Mouse (Mus musculus): Measurements from ENCODE around the gene Gtf2h1. TPM values are rescaled to one million over a fixed set of nuclear protein-coding genes. Genes with fewer than 3 reads are reported as not detected.

The Gtf2h1 gene
- polyA plus RNA-seq, 1 experiment from 2014 or later, result 83.6 TPM

DNA sequence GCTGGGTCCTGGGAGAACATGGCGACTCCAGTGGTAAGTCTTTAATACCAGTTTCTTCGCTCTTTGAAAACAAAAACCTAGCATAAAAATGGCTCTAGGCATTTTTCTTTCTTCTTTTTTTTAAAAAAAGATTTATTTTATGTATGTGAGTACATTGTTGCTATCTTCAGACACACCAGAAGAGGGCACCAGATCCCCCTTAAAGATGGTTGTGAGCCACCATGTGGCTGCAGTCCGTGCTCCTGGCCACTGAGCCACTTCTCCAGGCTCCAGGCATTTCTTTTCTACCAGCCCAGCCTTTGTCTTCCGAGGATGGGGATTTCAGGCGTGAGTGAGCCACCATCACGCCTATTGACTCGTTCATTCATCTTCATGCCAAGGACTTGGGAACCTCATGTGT lies 55.1 kb downstream of the Gtf2h1 start:
- ATAC-seq (replicated peaks; ENCODE audit: low FRiP score) (no peak), DNase-seq (ENCODE audit: low spot score) (no peak)
- H3K27ac ChIP-seq (ENCODE audit: low read depth, low read length), result no peak overlapping the region
- peaks cover 64% of the 10 kb centered on the region for H3K36me3 ChIP-seq (ENCODE audit: control insufficient read depth, insufficient read depth, low read length)
- no peaks in the 10 kb centered on the region for H3K9me3 ChIP-seq (ENCODE audit: control insufficient read depth, low read length)
- no peak overlapping the region for H3K4me3 ChIP-seq (ENCODE audit: low read depth, low read length)
- no peaks in the 10 kb centered on the region for H3K27me3 ChIP-seq (replicated peaks; ENCODE audit: control insufficient read depth, insufficient read depth, low read length)
- no peak overlapping the region for H3K9ac ChIP-seq (ENCODE audit: low read depth, low read length)
- WGBS, result 86% methylated on average over 7 of the region's 7 CpGs
- peaks cover 5% of the 10 kb centered on the region for H3K4me1 ChIP-seq (replicated peaks; ENCODE audit: control insufficient read depth, insufficient read depth, low read length)
- H3K4me2 ChIP-seq, result no peak overlapping the region

DNA sequence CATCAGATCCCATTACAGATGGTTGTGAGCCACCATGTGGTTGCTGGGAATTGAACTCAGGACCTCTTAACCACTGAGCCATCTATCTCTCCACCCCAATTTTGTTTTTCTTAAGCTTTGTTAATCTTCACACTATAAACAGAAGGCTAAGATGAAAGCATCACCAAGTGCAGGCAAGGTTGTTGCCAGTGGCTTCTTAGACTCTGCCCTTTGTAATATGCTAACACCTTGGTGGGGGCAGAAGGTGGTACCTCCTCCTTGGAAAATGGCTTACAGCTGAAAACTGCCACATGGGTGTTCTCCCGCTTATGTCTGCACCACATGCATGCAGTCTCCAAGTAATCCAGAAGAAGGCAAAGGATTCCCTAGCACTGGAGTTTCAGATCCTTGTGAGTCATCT lies 56.8 kb downstream of the Gtf2h1 start:
- Histone ChIP-seq H3K27ac (ENCODE audit: low read depth, low read length) (no peak overlapping the region), H3K36me3 (ENCODE audit: control insufficient read depth, insufficient read depth, low read length) (peaks cover 60% of the 10 kb centered on the region), H3K4me2 (no peak overlapping the region), H3K27me3 (replicated peaks; ENCODE audit: control insufficient read depth, insufficient read depth, low read length) (no peaks in the 10 kb centered on the region), H3K4me3 (ENCODE audit: low read depth, low read length) (no peak overlapping the region), H3K4me1 (replicated peaks; ENCODE audit: control insufficient read depth, insufficient read depth, low read length) (peaks cover 2% of the 10 kb centered on the region; the same call in 1 of the 2 replicates), H3K9me3 (ENCODE audit: control insufficient read depth, low read length) (no peaks in the 10 kb centered on the region), H3K9ac (ENCODE audit: low read depth, low read length) (no peak overlapping the region)
- DNase-seq (ENCODE audit: low spot score), result no peak
- ATAC-seq (replicated peaks; ENCODE audit: low FRiP score), result no peak
- 85% methylated on average over 1 of the region's 1 CpGs for WGBS

- Histone ChIP-seq H3K4me1 (replicated peaks; ENCODE audit: control insufficient read depth, insufficient read depth, low read length) (no peaks in the 10 kb centered on the region), H3K27ac (ENCODE audit: low read depth, low read length) (no peak overlapping the region), H3K9ac (ENCODE audit: low read depth, low read length) (no peak overlapping the region), H3K36me3 (ENCODE audit: control insufficient read depth, insufficient read depth, low read length) (peaks cover 55% of the 10 kb centered on the region), H3K9me3 (ENCODE audit: control insufficient read depth, low read length) (no peaks in the 10 kb centered on the region), H3K4me2 (no peak overlapping the region), H3K27me3 (replicated peaks; ENCODE audit: control insufficient read depth, insufficient read depth, low read length) (no peaks in the 10 kb centered on the region), H3K4me3 (ENCODE audit: low read depth, low read length) (no peak overlapping the region)
- ATAC-seq (replicated peaks; ENCODE audit: low FRiP score) (no peak), DNase-seq (ENCODE audit: low spot score) (no peak)
- 88% methylated on average over 9 of the region's 9 CpGs for WGBS
Measured at GRCm38 (mm10) chr7:46853365-46853764, 57.5 kb downstream of the Gtf2h1 start.

GRCm38 (mm10) chr7:46855866-46856560 lies 60.1 kb downstream of the Gtf2h1 start:
- no peaks in the 10 kb centered on the region for H3K27me3 ChIP-seq (replicated peaks; ENCODE audit: control insufficient read depth, insufficient read depth, low read length)
- no peaks in the 10 kb centered on the region for H3K9me3 ChIP-seq (ENCODE audit: control insufficient read depth, low read length)
- no peaks in the 10 kb centered on the region for H3K4me1 ChIP-seq (replicated peaks; ENCODE audit: control insufficient read depth, insufficient read depth, low read length)
- no peak for DNase-seq (ENCODE audit: low spot score)
- H3K4me2 ChIP-seq, result no peak overlapping the region
- H3K9ac ChIP-seq (ENCODE audit: low read depth, low read length), result no peak overlapping the region
- H3K27ac ChIP-seq (ENCODE audit: low read depth, low read length), result no peak overlapping the region
- ATAC-seq (replicated peaks; ENCODE audit: low FRiP score), result peak; percentile 33; the same call in 1 of the 2 replicates
- whole genome bisulfite sequencing, result 65% methylated on average over 7 of the region's 7 CpGs
- H3K36me3 ChIP-seq (ENCODE audit: control insufficient read depth, insufficient read depth, low read length), result peaks cover 33% of the 10 kb centered on the region
- no peak overlapping the region for H3K4me3 ChIP-seq (ENCODE audit: low read depth, low read length)

GRCm38 (mm10) chr7:46857436-46857835 lies 61.5 kb downstream of the Gtf2h1 start:
- ATAC-seq (replicated peaks; ENCODE audit: low FRiP score) (no peak), DNase-seq (ENCODE audit: low spot score) (no peak)
- Histone ChIP-seq H3K4me2 (no peak overlapping the region), H3K4me3 (ENCODE audit: low read depth, low read length) (no peak overlapping the region), H3K9me3 (ENCODE audit: control insufficient read depth, low read length) (no peaks in the 10 kb centered on the region), H3K36me3 (ENCODE audit: control insufficient read depth, insufficient read depth, low read length) (peaks cover 24% of the 10 kb centered on the region), H3K9ac (ENCODE audit: low read depth, low read length) (no peak overlapping the region), H3K27me3 (replicated peaks; ENCODE audit: control insufficient read depth, insufficient read depth, low read length) (no peaks in the 10 kb centered on the region), H3K4me1 (replicated peaks; ENCODE audit: control insufficient read depth, insufficient read depth, low read length) (no peaks in the 10 kb centered on the region), H3K27ac (ENCODE audit: low read depth, low read length) (no peak overlapping the region)
- 72% methylated on average over 9 of the region's 9 CpGs for WGBS

GRCm38 (mm10) chr7:46859031-46859430 lies 63.1 kb downstream of the Gtf2h1 start:
- DNase-seq (ENCODE audit: low spot score), result no peak
- ATAC-seq (replicated peaks; ENCODE audit: low FRiP score), result no peak
- Histone ChIP-seq H3K27ac (ENCODE audit: low read depth, low read length) (no peak overlapping the region), H3K27me3 (replicated peaks; ENCODE audit: control insufficient read depth, insufficient read depth, low read length) (no peaks in the 10 kb centered on the region), H3K4me1 (replicated peaks; ENCODE audit: control insufficient read depth, insufficient read depth, low read length) (no peaks in the 10 kb centered on the region), H3K4me3 (ENCODE audit: low read depth, low read length) (no peak overlapping the region), H3K4me2 (no peak overlapping the region), H3K9ac (ENCODE audit: low read depth, low read length) (no peak overlapping the region), H3K9me3 (ENCODE audit: control insufficient read depth, low read length) (no peaks in the 10 kb centered on the region), H3K36me3 (ENCODE audit: control insufficient read depth, insufficient read depth, low read length) (peaks cover 8% of the 10 kb centered on the region)
- 63% methylated on average over 6 of the region's 6 CpGs for WGBS

DNA sequence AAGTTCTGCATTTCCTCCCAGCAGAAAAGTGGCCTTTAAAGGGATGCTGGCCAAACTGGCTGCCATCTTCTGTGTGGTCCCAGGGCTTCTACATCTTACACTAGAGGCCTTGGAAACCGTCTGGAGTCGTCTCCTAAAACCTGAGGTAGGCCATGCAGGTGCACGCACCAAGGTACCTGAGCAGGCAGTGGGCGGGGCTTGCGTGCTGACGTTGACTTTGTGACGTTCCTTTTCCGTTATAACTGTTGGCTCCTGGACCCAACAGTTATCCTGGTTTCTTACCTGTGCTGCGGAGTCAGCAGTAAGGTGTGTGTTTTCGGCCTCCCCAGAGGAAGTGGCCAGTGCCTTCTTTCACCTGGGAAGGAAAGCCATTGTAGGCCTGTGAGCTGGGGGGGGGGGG lies 65.1 kb downstream of the Gtf2h1 start, which contains the start of gene Ldhc:
TSS of gene Ldhc (plus strand) at position 208 of the 400 bp plus-strand sequence.
- ATAC-seq (replicated peaks; ENCODE audit: low FRiP score) (no peak), DNase-seq (ENCODE audit: low spot score) (no peak)
- 45% methylated on average over 10 of the region's 10 CpGs for WGBS

DNA sequence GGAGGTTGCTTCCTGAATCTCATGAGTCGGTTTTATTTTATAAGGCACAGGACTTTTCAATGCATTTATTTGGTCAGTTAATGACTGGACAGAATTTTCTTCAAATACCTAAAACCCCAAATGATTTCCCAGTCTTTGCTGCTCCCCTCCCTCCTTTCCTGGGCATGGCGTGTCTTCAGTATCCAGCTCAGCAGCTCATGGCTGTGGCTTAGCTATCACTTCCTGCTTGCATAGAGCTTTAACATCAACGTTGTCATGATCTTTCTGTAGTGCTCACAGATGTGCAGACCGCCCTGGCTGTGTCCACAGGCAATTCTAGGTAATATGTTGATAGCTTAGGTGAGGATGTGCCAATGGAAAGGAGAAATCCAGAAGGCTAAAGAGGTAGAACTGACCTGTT lies 76.1 kb downstream of the Gtf2h1 start:
- Histone ChIP-seq H3K36me3 (ENCODE audit: control insufficient read depth, insufficient read depth, low read length) (no peaks in the 10 kb centered on the region), H3K4me2 (no peak overlapping the region), H3K27me3 (replicated peaks; ENCODE audit: control insufficient read depth, insufficient read depth, low read length) (no peaks in the 10 kb centered on the region), H3K4me1 (replicated peaks; ENCODE audit: control insufficient read depth, insufficient read depth, low read length) (peaks cover 5% of the 10 kb centered on the region; the same call in 1 of the 2 replicates), H3K27ac (ENCODE audit: low read depth, low read length) (no peak overlapping the region), H3K9me3 (ENCODE audit: control insufficient read depth, low read length) (no peaks in the 10 kb centered on the region), H3K4me3 (ENCODE audit: low read depth, low read length) (no peak overlapping the region), H3K9ac (ENCODE audit: low read depth, low read length) (no peak overlapping the region)
- ATAC-seq (replicated peaks; ENCODE audit: low FRiP score), result 0 out of 2 replicates have a peak, but pooled peaks have one; percentile 23
- WGBS, result 46% methylated on average over 4 of the region's 4 CpGs
- DNase-seq (ENCODE audit: low spot score), result no peak

More for the DNA sequence above, 65.1 kb downstream of the Gtf2h1 start, which contains the start of gene Ldhc:
- Histone ChIP-seq H3K27ac (ENCODE audit: low read depth, low read length) (no peak within 1 kb of the TSS), H3K27me3 (replicated peaks; ENCODE audit: control insufficient read depth, insufficient read depth, low read length) (no peaks in the 10 kb centered on the region), H3K4me1 (replicated peaks; ENCODE audit: control insufficient read depth, insufficient read depth, low read length) (no peaks in the 10 kb centered on the region), H3K4me2 (no peak within 1 kb of the TSS), H3K4me3 (ENCODE audit: low read depth, low read length) (no peak within 1 kb of the TSS), H3K9me3 (ENCODE audit: control insufficient read depth, low read length) (no peaks in the 10 kb centered on the region), H3K9ac (ENCODE audit: low read depth, low read length) (no peak within 1 kb of the TSS), H3K36me3 (ENCODE audit: control insufficient read depth, insufficient read depth, low read length) (no peaks in the 10 kb centered on the region)

All from liver, embryonic 11.5 days (tissue).